Mouse (Mus musculus): ENCODE data around the gene Spata6.

The Spata6 gene

GRCm38 (mm10) chr4:111719776-111720661 lies at the start of gene Spata6:
Spata6 (plus strand) TSS chr4:111719984.
- peak; percentile 92 to 95 for DNase-seq (ENCODE audit: low spot score in 2 of 2)

GRCm38 (mm10) chr4:111670566-111671421 lies 49.0 kb upstream of the Spata6 start:
- no peak for DNase-seq (ENCODE audit: low spot score in 2 of 2)

- DNase-seq (ENCODE audit: low spot score in 2 of 2) = no peak
Observed at GRCm38 (mm10) chr4:111671440-111671839, 48.3 kb upstream of the Spata6 start.

- DNase-seq (ENCODE audit: low spot score in 2 of 2) = no peak
Observed at GRCm38 (mm10) chr4:111673904-111674303, 45.9 kb upstream of the Spata6 start.

GRCm38 (mm10) chr4:111681926-111682325 lies 37.9 kb upstream of the Spata6 start:
- no peak for DNase-seq (ENCODE audit: low spot score in 2 of 2)

GRCm38 (mm10) chr4:111682793-111683192 lies 37.0 kb upstream of the Spata6 start:
- no peak for DNase-seq (ENCODE audit: low spot score in 2 of 2)

GRCm38 (mm10) chr4:111683843-111684242 lies 35.9 kb upstream of the Spata6 start:
- no peak for DNase-seq (ENCODE audit: low spot score in 2 of 2)

- no peak for DNase-seq (ENCODE audit: low spot score in 2 of 2)
Observed at GRCm38 (mm10) chr4:111685951-111686350, 33.8 kb upstream of the Spata6 start.

GRCm38 (mm10) chr4:111686951-111687350 lies 32.8 kb upstream of the Spata6 start:
- peak in 1 of 2 experiments; percentile 17 for DNase-seq (ENCODE audit: low spot score in 2 of 2)

- DNase-seq (ENCODE audit: low spot score in 2 of 2) = peak; percentile 26 to 54
Observed at GRCm38 (mm10) chr4:111687613-111688012, 32.2 kb upstream of the Spata6 start.

GRCm38 (mm10) chr4:111691057-111691543 lies 28.7 kb upstream of the Spata6 start:
- DNase-seq (ENCODE audit: low spot score in 2 of 2) = no peak

GRCm38 (mm10) chr4:111701381-111701780 lies 18.4 kb upstream of the Spata6 start:
- DNase-seq (ENCODE audit: low spot score in 2 of 2) = no peak

- no peak for DNase-seq (ENCODE audit: low spot score in 2 of 2)
Observed at GRCm38 (mm10) chr4:111704126-111704525, 15.7 kb upstream of the Spata6 start.

GRCm38 (mm10) chr4:111704975-111705374 lies 14.8 kb upstream of the Spata6 start:
- DNase-seq (ENCODE audit: low spot score in 2 of 2) = no peak

- DNase-seq (ENCODE audit: low spot score in 2 of 2) = peak; percentile 26 to 27
Observed at GRCm38 (mm10) chr4:111719296-111719695, 488 bp upstream of the Spata6 start.

- DNase-seq (ENCODE audit: low spot score in 2 of 2) = no peak
Observed at GRCm38 (mm10) chr4:111720662-111721003, 849 bp downstream of the Spata6 start.

GRCm38 (mm10) chr4:111721121-111721840 lies 1.5 kb downstream of the Spata6 start:
- DNase-seq (ENCODE audit: low spot score in 2 of 2) = peak in 1 of 2 experiments; percentile 44

- DNase-seq (ENCODE audit: low spot score in 2 of 2) = no peak
Observed at GRCm38 (mm10) chr4:111737551-111737950, 17.8 kb downstream of the Spata6 start.

GRCm38 (mm10) chr4:111780533-111780932 lies 60.7 kb downstream of the Spata6 start:
- no peak for DNase-seq (ENCODE audit: low spot score in 2 of 2)

- DNase-seq (ENCODE audit: low spot score in 2 of 2) = no peak
Observed at GRCm38 (mm10) chr4:111799892-111800291, 80.1 kb downstream of the Spata6 start.

- no peak for DNase-seq (ENCODE audit: low spot score in 2 of 2)
Observed at GRCm38 (mm10) chr4:111803164-111803563, 83.4 kb downstream of the Spata6 start.

- DNase-seq (ENCODE audit: low spot score in 2 of 2) = no peak
Observed at GRCm38 (mm10) chr4:111817478-111817877, 97.7 kb downstream of the Spata6 start.

Data from natural killer cell, adult 2 months (primary cell).